Mouse (Mus musculus): ENCODE results near the gene Hes1. TPM values are rescaled to one million over a fixed set of nuclear protein-coding genes. Genes with fewer than 3 reads are reported as not detected.

The Hes1 gene
- polyA plus RNA-seq, 1 experiment: 295 TPM

GRCm38 (mm10) chr16:30038663-30039593 lies 25.3 kb upstream of the Hes1 start:
- H3K4me1 ChIP-seq (ENCODE audit: control insufficient read depth, insufficient read depth, insufficient read length, low read length): peaks cover 30% of the 10 kb centered on the region
- 45% methylated on average over 16 of the region's 17 CpGs for WGBS
- no peak for TF ChIP-seq CTCF (IDR thresholded peaks at IDR 0.05; ENCODE audit: extremely low read depth, insufficient read length, insufficient replicate concordance, low read depth, low read length)
- no peak for TF ChIP-seq POLR2A (IDR thresholded peaks at IDR 0.05; ENCODE audit: low read depth, low read length)
- peak overlapping the region; percentile 17 for H3K4me3 ChIP-seq (ENCODE audit: low read depth, low read length)
- no peak overlapping the region for H3K27ac ChIP-seq (ENCODE audit: insufficient read depth, low read depth, low read length)
- H3K27me3 ChIP-seq (ENCODE audit: control insufficient read depth, insufficient read depth, low read length): no peaks in the 10 kb centered on the region
- H3K36me3 ChIP-seq (ENCODE audit: control insufficient read depth, insufficient read depth, low read length): no peaks in the 10 kb centered on the region

DNA sequence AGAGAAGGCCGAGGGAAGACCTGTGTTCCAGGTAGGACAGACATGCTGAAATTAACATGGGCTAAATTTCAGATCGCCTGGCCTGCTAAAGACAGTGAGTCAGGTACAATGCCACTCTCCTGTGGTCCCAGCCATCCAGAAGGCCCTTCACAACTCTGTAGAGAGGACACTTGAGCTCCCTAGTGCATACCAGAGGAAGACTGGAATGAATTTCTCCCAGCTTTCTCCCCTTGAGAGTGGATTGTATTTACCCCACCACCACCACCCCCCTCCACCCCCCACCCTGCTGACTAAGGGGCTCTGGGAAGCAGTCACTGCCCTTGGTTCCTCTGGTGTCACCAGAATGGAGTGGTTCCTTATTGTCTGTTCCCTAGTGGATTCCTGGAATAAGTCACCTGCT lies 24.3 kb upstream of the Hes1 start:
- Histone ChIP-seq H3K27me3 (ENCODE audit: control insufficient read depth, insufficient read depth, low read length) (no peaks in the 10 kb centered on the region), H3K36me3 (ENCODE audit: control insufficient read depth, insufficient read depth, low read length) (no peaks in the 10 kb centered on the region), H3K4me1 (ENCODE audit: control insufficient read depth, insufficient read depth, insufficient read length, low read length) (peaks cover 21% of the 10 kb centered on the region), H3K27ac (ENCODE audit: insufficient read depth, low read depth, low read length) (no peak overlapping the region), H3K4me3 (ENCODE audit: low read depth, low read length) (no peak overlapping the region)
- TF ChIP-seq CTCF (IDR thresholded peaks at IDR 0.05; ENCODE audit: extremely low read depth, insufficient read length, insufficient replicate concordance, low read depth, low read length): no peak
- 84% methylated on average over 2 of the region's 2 CpGs for WGBS

- no peak overlapping the region for H3K27ac ChIP-seq (ENCODE audit: insufficient read depth, low read depth, low read length)
- H3K4me1 ChIP-seq (ENCODE audit: control insufficient read depth, insufficient read depth, insufficient read length, low read length): peaks cover 28% of the 10 kb centered on the region
- TF ChIP-seq CTCF (IDR thresholded peaks at IDR 0.05; ENCODE audit: extremely low read depth, insufficient read length, insufficient replicate concordance, low read depth, low read length): no peak
- WGBS: 86% methylated on average over 4 of the region's 4 CpGs
- H3K27me3 ChIP-seq (ENCODE audit: control insufficient read depth, insufficient read depth, low read length): no peaks in the 10 kb centered on the region
- no peaks in the 10 kb centered on the region for H3K36me3 ChIP-seq (ENCODE audit: control insufficient read depth, insufficient read depth, low read length)
- no peak overlapping the region for H3K4me3 ChIP-seq (ENCODE audit: low read depth, low read length)
Observed at GRCm38 (mm10) chr16:30042859-30043258, 21.3 kb upstream of the Hes1 start.

DNA sequence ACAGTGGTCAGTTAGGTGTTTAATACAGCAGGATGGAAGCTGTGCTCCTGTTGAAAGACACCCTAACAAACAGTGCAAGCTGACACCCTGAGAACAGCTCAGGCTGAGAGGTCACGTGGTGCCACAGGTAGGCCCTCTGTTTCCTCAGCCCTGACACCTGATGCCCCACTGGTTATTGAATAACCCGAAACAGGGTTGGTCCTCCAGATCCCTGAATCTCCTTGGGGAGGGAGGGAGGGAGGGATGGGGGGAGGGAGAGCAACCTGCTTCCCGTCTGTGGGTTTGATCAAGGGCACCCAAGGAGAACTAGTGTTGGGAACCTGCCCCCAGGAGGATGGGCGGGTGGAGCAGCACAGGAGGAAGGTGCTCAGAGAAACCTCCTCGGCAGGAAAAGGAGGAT lies 18.6 kb upstream of the Hes1 start:
- WGBS: 24% methylated on average over 5 of the region's 5 CpGs
- peaks cover 27% of the 10 kb centered on the region; the same call in 1 of the 2 replicates for H3K4me1 ChIP-seq (ENCODE audit: control insufficient read depth, insufficient read depth, insufficient read length, low read length)
- H3K27ac ChIP-seq (ENCODE audit: insufficient read depth, low read depth, low read length): peak overlapping the region; percentile 40; the same call in 1 of the 2 replicates
- no peaks in the 10 kb centered on the region for H3K27me3 ChIP-seq (ENCODE audit: control insufficient read depth, insufficient read depth, low read length)
- TF ChIP-seq CTCF (IDR thresholded peaks at IDR 0.05; ENCODE audit: extremely low read depth, insufficient read length, insufficient replicate concordance, low read depth, low read length) (no peak), POLR2A (IDR thresholded peaks at IDR 0.05; ENCODE audit: low read depth, low read length) (no peak)
- no peak overlapping the region for H3K4me3 ChIP-seq (ENCODE audit: low read depth, low read length)
- no peaks in the 10 kb centered on the region for H3K36me3 ChIP-seq (ENCODE audit: control insufficient read depth, insufficient read depth, low read length)

DNA sequence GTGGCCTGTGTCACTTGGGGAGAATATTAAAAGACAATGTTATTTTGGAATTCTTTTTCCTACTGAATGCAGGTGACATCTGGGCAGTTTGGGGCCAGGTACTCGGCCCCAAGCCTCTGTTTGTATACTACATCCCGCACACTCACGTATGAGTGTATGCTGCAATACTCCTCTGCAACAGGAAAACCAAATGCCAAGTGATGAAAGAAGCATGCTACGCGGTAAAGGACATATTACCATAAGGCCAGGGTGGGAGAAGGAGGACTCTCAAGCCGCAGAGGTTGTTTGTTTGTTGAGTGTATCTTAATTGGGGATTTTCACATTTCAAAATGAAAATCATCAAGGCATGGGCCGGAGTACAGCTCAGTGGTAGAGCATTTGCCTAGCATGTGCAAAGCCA lies 17.2 kb upstream of the Hes1 start:
- TF ChIP-seq POLR2A (IDR thresholded peaks at IDR 0.05; ENCODE audit: low read depth, low read length) (no peak), CTCF (IDR thresholded peaks at IDR 0.05; ENCODE audit: extremely low read depth, insufficient read length, insufficient replicate concordance, low read depth, low read length) (no peak)
- Histone ChIP-seq H3K27me3 (ENCODE audit: control insufficient read depth, insufficient read depth, low read length) (no peaks in the 10 kb centered on the region), H3K4me1 (ENCODE audit: control insufficient read depth, insufficient read depth, insufficient read length, low read length) (peaks cover 37% of the 10 kb centered on the region; the same call in 1 of the 2 replicates), H3K27ac (ENCODE audit: insufficient read depth, low read depth, low read length) (peak overlapping the region; percentile 58), H3K36me3 (ENCODE audit: control insufficient read depth, insufficient read depth, low read length) (no peaks in the 10 kb centered on the region), H3K4me3 (ENCODE audit: low read depth, low read length) (no peak overlapping the region)
- 61% methylated on average over 7 of the region's 7 CpGs for WGBS

DNA sequence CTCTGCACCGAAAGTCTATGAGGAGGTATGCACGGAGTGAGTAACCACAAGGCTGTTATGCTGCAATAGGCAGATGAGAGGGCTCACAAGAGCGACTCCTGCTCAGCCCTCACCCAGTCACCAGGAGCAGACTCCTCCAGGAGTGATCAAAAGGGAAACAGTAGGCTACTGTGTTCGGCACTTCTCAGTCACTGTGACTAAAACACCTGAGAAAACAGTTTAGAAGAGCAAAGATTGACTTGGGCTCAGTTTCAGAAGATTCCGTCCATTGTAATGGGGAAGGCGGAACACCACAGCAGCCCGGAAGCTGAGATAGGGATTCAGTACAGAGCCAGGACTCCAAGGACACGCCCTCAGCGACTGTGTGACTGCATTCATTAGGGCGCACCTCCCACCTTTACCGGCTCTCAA lies 16.8 kb upstream of the Hes1 start:
- H3K27me3 ChIP-seq (ENCODE audit: control insufficient read depth, insufficient read depth, low read length): no peaks in the 10 kb centered on the region
- TF ChIP-seq POLR2A (IDR thresholded peaks at IDR 0.05; ENCODE audit: low read depth, low read length) (no peak), CTCF (IDR thresholded peaks at IDR 0.05; ENCODE audit: extremely low read depth, insufficient read length, insufficient replicate concordance, low read depth, low read length) (no peak)
- peak overlapping the region; percentile 58 for H3K27ac ChIP-seq (ENCODE audit: insufficient read depth, low read depth, low read length)
- 16% methylated on average over 11 of the region's 11 CpGs for WGBS
- H3K4me3 ChIP-seq (ENCODE audit: low read depth, low read length): no peak overlapping the region
- peaks cover 41% of the 10 kb centered on the region; the same call in 1 of the 2 replicates for H3K4me1 ChIP-seq (ENCODE audit: control insufficient read depth, insufficient read depth, insufficient read length, low read length)
- H3K36me3 ChIP-seq (ENCODE audit: control insufficient read depth, insufficient read depth, low read length): no peaks in the 10 kb centered on the region

GRCm38 (mm10) chr16:30050767-30051490 lies 13.3 kb upstream of the Hes1 start:
- Histone ChIP-seq H3K4me3 (ENCODE audit: low read depth, low read length) (no peak overlapping the region), H3K27ac (ENCODE audit: insufficient read depth, low read depth, low read length) (peak overlapping the region; percentile 94), H3K27me3 (ENCODE audit: control insufficient read depth, insufficient read depth, low read length) (no peaks in the 10 kb centered on the region), H3K36me3 (ENCODE audit: control insufficient read depth, insufficient read depth, low read length) (no peaks in the 10 kb centered on the region), H3K4me1 (ENCODE audit: control insufficient read depth, insufficient read depth, insufficient read length, low read length) (peaks cover 57% of the 10 kb centered on the region)
- TF ChIP-seq CTCF (IDR thresholded peaks at IDR 0.05; ENCODE audit: extremely low read depth, insufficient read length, insufficient replicate concordance, low read depth, low read length): no peak
- TF ChIP-seq POLR2A (IDR thresholded peaks at IDR 0.05; ENCODE audit: low read depth, low read length): no peak
- 28% methylated on average over 10 of the region's 10 CpGs for WGBS

All from small intestine, adult 2 months (tissue).